Mouse (Mus musculus): Measurements from ENCODE around the gene Nyap1. TPM values are rescaled to one million over a fixed set of nuclear protein-coding genes. Genes with fewer than 3 reads are reported as not detected.
A peak's percentile ranks its signal among the peaks of the same experiment; 100 is the strongest.

Gene Nyap1
- 0.56 and 1.1 TPM in 2 replicates for polyA plus RNA-seq (2014; fragmentation: Nextera tagmentation; extraction: Ambion mirVana)

DNA sequence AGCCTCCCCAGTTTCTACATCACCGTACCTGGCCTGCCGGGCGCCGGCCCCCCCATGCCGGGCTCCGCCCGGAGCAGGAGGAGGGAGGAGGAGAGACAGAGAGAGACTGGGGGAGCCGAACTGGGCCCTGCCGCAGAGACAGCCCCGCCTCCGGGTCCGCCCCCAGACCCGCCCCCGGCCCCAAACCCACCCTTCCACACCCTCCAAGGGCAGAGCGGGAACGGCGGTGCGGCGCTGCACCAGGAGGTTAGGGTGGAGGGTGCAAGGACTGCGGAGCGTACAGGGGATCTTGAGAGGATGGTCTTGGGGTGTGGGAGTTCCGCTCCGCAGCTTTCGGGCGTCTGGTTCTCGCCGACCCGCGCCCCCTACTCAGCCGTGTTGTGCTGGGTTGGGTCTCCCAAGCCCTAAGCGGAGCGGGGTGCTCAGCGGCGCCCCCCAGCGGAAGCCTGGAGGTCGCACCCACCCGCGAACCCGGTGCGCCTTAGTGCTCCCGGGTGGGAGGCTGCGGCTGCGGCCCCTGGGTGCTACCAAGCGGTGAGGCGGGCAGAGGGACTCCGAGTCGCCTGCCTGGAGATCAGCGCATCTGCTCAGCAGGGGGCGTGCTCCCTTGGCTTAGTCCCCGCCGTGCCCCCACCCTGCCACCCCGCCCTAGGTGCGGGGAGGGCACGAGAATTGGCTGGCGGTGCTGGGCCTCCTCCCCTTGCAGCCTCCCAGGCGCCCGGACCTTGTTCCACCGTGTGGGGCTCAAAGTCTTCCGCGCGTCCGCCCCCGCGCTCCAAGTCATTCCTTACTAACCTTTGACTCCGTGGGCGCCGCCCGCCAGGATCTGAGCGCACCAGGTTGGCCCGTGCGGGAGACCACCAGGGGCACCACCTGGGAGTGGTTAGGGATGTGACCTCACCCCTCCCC lies at the start of gene Nyap1:
Gene Nyap1 (minus strand): TSS at position 585 of the 909 bp plus-strand sequence.
- no peaks in the 10 kb centered on the region for H3K9me3 ChIP-seq (ENCODE audit: control insufficient read depth, low read length)
- WGBS: under 1% methylated on average over 67 of the region's 71 CpGs
- peaks cover 13% of the 10 kb centered on the region; the same call in 1 of the 2 replicates for H3K4me1 ChIP-seq (ENCODE audit: control insufficient read depth, insufficient read depth, low read length)
- H3K4me3 ChIP-seq (ENCODE audit: low read length): peak within 1 kb of the TSS; percentile 68
- H3K27me3 ChIP-seq (ENCODE audit: control insufficient read depth, insufficient read depth, low read length): no peaks in the 10 kb centered on the region
- H3K9ac ChIP-seq (ENCODE audit: low read depth, low read length): peak within 1 kb of the TSS; percentile 65
- H3K27ac ChIP-seq (ENCODE audit: low read depth, low read length): peak within 1 kb of the TSS; percentile 42; the same call in 1 of the 2 replicates
- peak within 1 kb of the TSS; percentile 91 for H3K4me2 ChIP-seq (replicated peaks; ENCODE audit: low read depth, low read length)
- H3K36me3 ChIP-seq (ENCODE audit: control insufficient read depth, insufficient read depth, low read length): no peaks in the 10 kb centered on the region
- peak; percentile 83 for ATAC-seq (ENCODE audit: low FRiP score, low TSS enrichment)

DNA sequence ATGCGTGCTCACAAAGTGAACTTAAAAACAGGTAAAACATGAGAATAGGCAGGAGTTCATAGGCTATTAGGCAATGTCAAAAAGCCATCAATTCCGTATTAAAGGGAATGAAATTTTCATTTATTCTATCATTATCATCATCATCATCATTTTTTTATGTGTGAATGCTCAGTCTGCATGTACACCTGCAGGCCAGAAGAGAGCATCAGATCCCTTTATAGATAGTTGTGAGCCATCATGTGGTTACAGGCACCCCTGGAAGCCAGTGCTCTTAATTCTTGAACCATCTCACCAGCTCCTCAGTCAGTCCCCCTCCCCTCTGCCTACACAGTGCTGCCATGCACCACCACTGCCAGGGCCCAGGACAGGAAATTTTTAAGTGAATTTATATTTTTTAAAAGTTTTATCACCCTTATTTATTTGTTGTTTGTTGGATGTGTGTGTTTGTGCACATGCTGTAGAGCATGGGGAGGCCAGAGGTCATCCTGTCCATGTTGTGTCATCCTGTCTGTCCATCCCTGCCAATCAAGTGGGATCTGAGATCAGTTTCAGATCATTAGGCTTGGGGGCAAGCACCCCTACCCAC lies 47.6 kb upstream of the Nyap1 start:
- Histone ChIP-seq H3K27ac (ENCODE audit: low read depth, low read length) (no peak overlapping the region), H3K9me3 (ENCODE audit: control insufficient read depth, low read length) (no peaks in the 10 kb centered on the region), H3K27me3 (ENCODE audit: control insufficient read depth, insufficient read depth, low read length) (no peaks in the 10 kb centered on the region), H3K36me3 (ENCODE audit: control insufficient read depth, insufficient read depth, low read length) (peaks cover 9% of the 10 kb centered on the region), H3K4me1 (ENCODE audit: control insufficient read depth, insufficient read depth, low read length) (peaks cover 11% of the 10 kb centered on the region), H3K9ac (ENCODE audit: low read depth, low read length) (no peak overlapping the region), H3K4me3 (ENCODE audit: low read length) (no peak overlapping the region), H3K4me2 (replicated peaks; ENCODE audit: low read depth, low read length) (no peak overlapping the region)
- WGBS: 90% methylated on average over 2 of the region's 2 CpGs
- no peak for ATAC-seq (ENCODE audit: low FRiP score, low TSS enrichment)

DNA sequence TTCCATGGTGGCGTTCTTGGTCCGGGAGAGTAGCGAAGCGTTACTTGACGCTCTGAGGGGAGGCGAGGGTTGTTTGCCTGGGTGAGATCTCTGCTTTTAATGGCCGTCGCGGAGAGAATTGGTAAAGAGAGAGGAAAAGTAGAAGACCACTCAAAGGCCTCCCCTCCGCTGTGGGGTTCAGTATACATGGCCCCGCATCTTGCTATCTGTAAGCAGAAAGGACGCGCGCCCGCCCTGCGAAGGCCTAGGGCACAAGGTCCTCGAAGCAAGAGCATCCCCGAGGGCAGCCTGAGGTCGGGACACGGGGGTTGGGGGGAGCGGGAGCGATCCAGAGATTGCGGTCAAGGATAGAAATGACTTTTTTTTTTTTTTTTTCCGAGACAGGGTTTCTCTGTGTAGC lies 46.8 kb upstream of the Nyap1 start:
- no peak for ATAC-seq (ENCODE audit: low FRiP score, low TSS enrichment)
- 73% methylated on average over 24 of the region's 24 CpGs for WGBS

DNA sequence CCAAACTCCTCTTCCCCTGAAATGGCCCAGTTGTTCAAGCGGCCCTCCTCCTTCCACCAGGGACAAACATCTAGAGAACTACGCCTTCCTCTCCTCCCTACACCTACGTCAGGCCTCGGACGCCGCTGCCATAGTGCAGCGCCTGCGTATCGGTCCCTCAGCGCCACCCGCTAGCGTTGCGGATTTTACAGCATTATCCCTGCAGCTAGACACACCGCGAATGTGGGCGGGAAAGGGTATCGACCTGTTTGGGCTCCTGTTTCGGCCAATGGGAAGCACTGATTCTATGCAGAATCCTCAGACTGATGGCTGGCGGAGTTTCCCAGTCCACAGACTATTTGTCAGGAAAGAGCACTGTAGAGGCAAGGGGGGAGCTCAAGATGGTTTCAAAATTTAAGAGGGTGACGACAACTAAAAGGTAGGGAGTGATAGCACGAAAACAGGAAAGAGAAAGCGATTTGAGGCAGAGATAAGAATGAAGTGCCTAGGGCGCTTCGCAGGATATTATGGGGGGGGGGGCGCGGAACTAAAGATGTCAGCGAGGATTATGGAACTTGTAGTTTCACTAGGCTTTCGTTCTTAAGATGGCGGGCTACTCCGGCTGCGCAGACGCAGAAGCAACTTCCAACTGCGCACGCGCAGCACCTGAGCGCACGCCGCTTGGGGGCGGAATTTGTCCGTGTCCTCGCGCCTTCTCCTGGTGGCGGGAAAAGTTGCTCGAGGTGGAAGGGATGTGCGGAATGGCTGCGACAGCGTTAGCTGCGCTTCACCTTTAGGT lies 45.9 kb upstream of the Nyap1 start, which contains the start of the genes Mepce and Zcwpw1:
Gene Mepce (minus strand): TSS at position 505 of the 778 bp plus-strand sequence.
Gene Zcwpw1 (plus strand): TSS at position 648 of the 778 bp plus-strand sequence.
- Histone ChIP-seq H3K36me3 (ENCODE audit: control insufficient read depth, insufficient read depth, low read length) (peaks cover 26% of the 10 kb centered on the region), H3K4me1 (ENCODE audit: control insufficient read depth, insufficient read depth, low read length) (peaks cover 25% of the 10 kb centered on the region), H3K9me3 (ENCODE audit: control insufficient read depth, low read length) (no peaks in the 10 kb centered on the region), H3K4me2 (replicated peaks; ENCODE audit: low read depth, low read length) (peak within 1 kb of the TSS; percentile 77), H3K27ac (ENCODE audit: low read depth, low read length) (peak within 1 kb of the TSS; percentile 95), H3K27me3 (ENCODE audit: control insufficient read depth, insufficient read depth, low read length) (no peaks in the 10 kb centered on the region), H3K4me3 (ENCODE audit: low read length) (peak within 1 kb of the TSS; percentile 87), H3K9ac (ENCODE audit: low read depth, low read length) (peak within 1 kb of the TSS; percentile 97; the same call in 1 of the 2 replicates)
- under 1% methylated on average over 47 of the region's 48 CpGs for WGBS
- peak; percentile 65 for ATAC-seq (ENCODE audit: low FRiP score, low TSS enrichment)

More for the DNA sequence above, 46.8 kb upstream of the Nyap1 start:
- Histone ChIP-seq H3K4me3 (ENCODE audit: low read length) (peak overlapping the region; percentile 87), H3K9ac (ENCODE audit: low read depth, low read length) (peak overlapping the region; percentile 54; the same call in 1 of the 2 replicates), H3K27ac (ENCODE audit: low read depth, low read length) (no peak overlapping the region), H3K4me2 (replicated peaks; ENCODE audit: low read depth, low read length) (peak overlapping the region; percentile 75), H3K4me1 (ENCODE audit: control insufficient read depth, insufficient read depth, low read length) (peaks cover 20% of the 10 kb centered on the region), H3K9me3 (ENCODE audit: control insufficient read depth, low read length) (no peaks in the 10 kb centered on the region), H3K36me3 (ENCODE audit: control insufficient read depth, insufficient read depth, low read length) (peaks cover 17% of the 10 kb centered on the region), H3K27me3 (ENCODE audit: control insufficient read depth, insufficient read depth, low read length) (no peaks in the 10 kb centered on the region)

DNA sequence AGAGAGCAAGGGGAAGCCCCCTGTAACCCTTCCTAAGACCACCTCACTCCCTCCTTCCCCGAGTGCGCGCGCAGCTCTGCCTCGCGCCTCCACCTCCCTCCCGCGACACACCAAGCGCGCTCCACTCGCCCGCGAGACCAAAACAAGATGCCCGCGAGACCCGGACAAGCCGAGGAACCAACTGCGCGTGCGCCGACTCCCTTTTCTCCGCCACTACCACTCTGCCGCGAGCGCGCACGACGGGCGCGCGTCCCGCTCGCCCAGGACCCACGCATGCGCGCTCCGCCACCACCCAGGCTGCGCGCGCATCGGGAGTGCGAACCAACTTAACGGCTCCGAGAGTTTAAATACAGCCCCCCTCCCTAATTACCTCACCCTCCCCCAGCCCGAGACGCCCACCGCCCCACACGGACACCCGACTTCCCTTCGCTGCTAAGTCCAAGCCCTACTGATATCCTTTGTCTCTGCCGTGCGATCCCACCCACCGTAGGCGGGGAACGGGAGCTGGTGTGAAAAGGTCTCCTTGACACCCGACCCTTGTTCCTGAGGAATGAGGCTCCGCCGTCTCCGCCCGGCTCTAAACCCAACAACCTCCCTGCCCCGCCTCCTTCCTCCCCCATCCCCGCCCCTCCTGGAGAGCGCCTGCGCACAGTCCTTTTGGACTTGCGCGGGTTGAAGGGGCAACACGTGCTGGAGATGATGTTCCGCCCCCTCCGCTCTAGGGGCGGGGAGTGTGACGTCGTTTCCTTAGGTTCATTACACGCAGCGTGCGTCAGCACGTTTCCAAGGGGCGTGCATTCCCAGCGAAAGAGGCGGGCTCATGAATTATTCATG lies 44.9 kb upstream of the Nyap1 start:
- Histone ChIP-seq H3K4me3 (ENCODE audit: low read length) (peak overlapping the region; percentile 87), H3K9ac (ENCODE audit: low read depth, low read length) (peak overlapping the region; percentile 97), H3K4me1 (ENCODE audit: control insufficient read depth, insufficient read depth, low read length) (peaks cover 25% of the 10 kb centered on the region), H3K9me3 (ENCODE audit: control insufficient read depth, low read length) (no peaks in the 10 kb centered on the region), H3K36me3 (ENCODE audit: control insufficient read depth, insufficient read depth, low read length) (peaks cover 36% of the 10 kb centered on the region), H3K27me3 (ENCODE audit: control insufficient read depth, insufficient read depth, low read length) (no peaks in the 10 kb centered on the region), H3K27ac (ENCODE audit: low read depth, low read length) (peak overlapping the region; percentile 95), H3K4me2 (replicated peaks; ENCODE audit: low read depth, low read length) (peak overlapping the region; percentile 77)
- WGBS: under 1% methylated on average over 79 of the region's 79 CpGs
- ATAC-seq (ENCODE audit: low FRiP score, low TSS enrichment): peak; percentile 88

DNA sequence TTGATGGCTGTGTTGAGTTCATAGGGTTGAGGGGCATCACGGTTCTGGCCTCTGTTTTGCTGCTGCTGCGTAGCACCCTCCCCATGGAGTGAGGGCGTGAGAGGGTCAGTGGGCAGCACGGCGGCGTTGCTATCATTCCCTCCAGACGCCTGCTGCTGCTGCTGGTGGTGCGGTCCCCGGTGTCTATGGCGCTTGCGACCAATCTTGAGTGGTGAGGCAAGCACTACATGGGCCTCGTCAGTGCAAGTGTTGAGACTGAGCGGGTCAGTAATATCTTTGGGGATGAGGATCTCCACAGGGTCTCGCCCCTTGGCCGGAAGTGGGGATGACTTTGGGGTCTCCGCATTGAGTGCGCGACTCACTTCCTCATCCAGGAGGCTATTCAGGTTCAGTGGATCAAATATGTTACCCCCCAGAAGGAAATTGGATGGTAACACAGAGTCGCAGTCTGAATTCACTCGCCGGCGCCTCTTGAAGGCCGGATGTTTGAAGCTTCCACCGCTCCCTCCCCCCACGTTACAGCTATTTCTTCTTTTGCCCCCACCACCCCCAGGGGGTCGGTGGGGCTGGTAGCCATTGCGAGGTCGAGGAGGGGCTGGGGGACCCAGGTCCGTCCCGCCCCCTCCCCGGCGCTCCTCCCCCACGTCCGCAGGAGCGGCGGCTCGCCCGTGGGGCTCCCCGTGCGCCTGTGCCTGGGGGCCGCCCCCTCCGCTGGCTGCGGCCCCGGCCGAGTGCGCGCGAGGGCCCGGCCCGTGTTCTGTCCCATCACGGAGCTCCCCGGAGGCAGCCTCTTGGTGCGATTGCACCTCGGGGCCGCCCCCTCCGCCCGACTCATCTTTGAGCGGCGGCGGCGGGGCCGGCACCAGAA lies 44.0 kb upstream of the Nyap1 start:
- H3K4me3 ChIP-seq (ENCODE audit: low read length): peak overlapping the region; percentile 87
- WGBS: 3% methylated on average over 49 of the region's 62 CpGs
- peak overlapping the region; percentile 95 for H3K27ac ChIP-seq (ENCODE audit: low read depth, low read length)
- H3K9ac ChIP-seq (ENCODE audit: low read depth, low read length): peak overlapping the region; percentile 97
- no peaks in the 10 kb centered on the region for H3K9me3 ChIP-seq (ENCODE audit: control insufficient read depth, low read length)
- H3K27me3 ChIP-seq (ENCODE audit: control insufficient read depth, insufficient read depth, low read length): no peaks in the 10 kb centered on the region
- H3K4me1 ChIP-seq (ENCODE audit: control insufficient read depth, insufficient read depth, low read length): peaks cover 25% of the 10 kb centered on the region
- peaks cover 44% of the 10 kb centered on the region for H3K36me3 ChIP-seq (ENCODE audit: control insufficient read depth, insufficient read depth, low read length)
- ATAC-seq (ENCODE audit: low FRiP score, low TSS enrichment): peak; percentile 17
- peak overlapping the region; percentile 77 for H3K4me2 ChIP-seq (replicated peaks; ENCODE audit: low read depth, low read length)

DNA sequence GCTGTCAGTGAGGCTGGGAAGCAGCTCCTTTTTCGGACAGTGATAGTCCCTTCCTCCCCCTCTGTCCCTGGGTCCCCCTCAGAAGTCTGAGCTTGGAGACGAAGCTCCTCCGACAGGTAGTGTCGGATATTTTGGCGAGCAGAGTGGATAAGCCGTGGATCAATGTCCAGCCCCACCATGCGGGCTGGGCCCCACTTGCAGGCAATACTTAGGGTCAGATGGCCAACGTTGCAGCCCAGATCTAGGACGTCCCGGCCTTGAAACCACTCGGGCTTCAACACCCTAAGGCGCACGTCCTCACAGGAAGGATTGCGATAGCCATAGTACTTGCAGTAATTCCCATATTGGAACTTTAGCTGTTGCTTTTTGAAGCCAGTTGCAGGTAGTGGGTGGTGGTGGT lies 43.1 kb upstream of the Nyap1 start:
- H3K36me3 ChIP-seq (ENCODE audit: control insufficient read depth, insufficient read depth, low read length): peaks cover 49% of the 10 kb centered on the region
- 77% methylated on average over 14 of the region's 14 CpGs for WGBS

More for the DNA sequence above, 43.1 kb upstream of the Nyap1 start:
- Histone ChIP-seq H3K9ac (ENCODE audit: low read depth, low read length) (peak overlapping the region; percentile 97; the same call in 1 of the 2 replicates), H3K4me3 (ENCODE audit: low read length) (peak overlapping the region; percentile 87), H3K9me3 (ENCODE audit: control insufficient read depth, low read length) (no peaks in the 10 kb centered on the region), H3K4me2 (replicated peaks; ENCODE audit: low read depth, low read length) (peak overlapping the region; percentile 77), H3K4me1 (ENCODE audit: control insufficient read depth, insufficient read depth, low read length) (peaks cover 28% of the 10 kb centered on the region), H3K27ac (ENCODE audit: low read depth, low read length) (no peak overlapping the region), H3K27me3 (ENCODE audit: control insufficient read depth, insufficient read depth, low read length) (no peaks in the 10 kb centered on the region)
- no peak for ATAC-seq (ENCODE audit: low FRiP score, low TSS enrichment)
